Mouse (Mus musculus): ENCODE data around the gene Cdc6. TPM values are rescaled to one million over a fixed set of nuclear protein-coding genes. Genes with fewer than 3 reads are reported as not detected.

Gene Cdc6
- polyA plus RNA-seq, 1 experiment from 2014 or later = 21.1 TPM

GRCm38 (mm10) chr11:98924633-98925175 lies 17.1 kb downstream of the Cdc6 start:
- no peak for ATAC-seq (ENCODE audit: extremely low read depth, insufficient number of reproducible peaks, low FRiP score, low TSS enrichment)
- 64% methylated on average over 5 of the region's 5 CpGs for WGBS
- H3K4me3 ChIP-seq = no peak overlapping the region
- H3K36me3 ChIP-seq = peaks cover 23% of the 10 kb centered on the region
- no peaks in the 10 kb centered on the region for H3K27me3 ChIP-seq (replicated peaks)
- H3K27ac ChIP-seq (replicated peaks) = peak overlapping the region; percentile 75
- peak overlapping the region; percentile 47 for H3K4me2 ChIP-seq
- peak overlapping the region; percentile 69; the same call in 1 of the 2 replicates for H3K9ac ChIP-seq
- H3K9me3 ChIP-seq = no peaks in the 10 kb centered on the region
- H3K4me1 ChIP-seq = peaks cover 69% of the 10 kb centered on the region

GRCm38 (mm10) chr11:98925265-98925721 lies 17.7 kb downstream of the Cdc6 start:
- ATAC-seq (ENCODE audit: extremely low read depth, insufficient number of reproducible peaks, low FRiP score, low TSS enrichment) = no peak

GRCm38 (mm10) chr11:98925868-98926311 lies 18.3 kb downstream of the Cdc6 start:
- Histone ChIP-seq H3K27ac (replicated peaks) (peak overlapping the region; percentile 75), H3K4me1 (peaks cover 81% of the 10 kb centered on the region), H3K27me3 (replicated peaks) (no peaks in the 10 kb centered on the region), H3K4me3 (no peak overlapping the region), H3K9me3 (no peaks in the 10 kb centered on the region), H3K9ac (peak overlapping the region; percentile 69), H3K4me2 (peak overlapping the region; percentile 47), H3K36me3 (peaks cover 11% of the 10 kb centered on the region)
- no peak for ATAC-seq (ENCODE audit: extremely low read depth, insufficient number of reproducible peaks, low FRiP score, low TSS enrichment)
- WGBS = 12% methylated on average over 12 of the region's 12 CpGs

More at GRCm38 (mm10) chr11:98925265-98925721, 17.7 kb downstream of the Cdc6 start:
- H3K9ac ChIP-seq = peak overlapping the region; percentile 69
- H3K27ac ChIP-seq (replicated peaks) = peak overlapping the region; percentile 75
- H3K4me3 ChIP-seq = no peak overlapping the region
- H3K27me3 ChIP-seq (replicated peaks) = no peaks in the 10 kb centered on the region
- 27% methylated on average over 10 of the region's 10 CpGs for WGBS
- peak overlapping the region; percentile 47 for H3K4me2 ChIP-seq
- H3K4me1 ChIP-seq = peaks cover 75% of the 10 kb centered on the region
- H3K9me3 ChIP-seq = no peaks in the 10 kb centered on the region
- H3K36me3 ChIP-seq = peaks cover 17% of the 10 kb centered on the region

- peak overlapping the region; percentile 69 for H3K9ac ChIP-seq
- ATAC-seq (ENCODE audit: extremely low read depth, insufficient number of reproducible peaks, low FRiP score, low TSS enrichment) = no peak
- H3K27ac ChIP-seq (replicated peaks) = peak overlapping the region; percentile 75
- 61% methylated on average over 7 of the region's 7 CpGs for WGBS
- no peaks in the 10 kb centered on the region for H3K27me3 ChIP-seq (replicated peaks)
- no peak overlapping the region for H3K4me3 ChIP-seq
- H3K9me3 ChIP-seq = no peaks in the 10 kb centered on the region
- 0 out of 2 replicates have a peak, but pooled peaks cover 5% of the 10 kb centered on the region for H3K36me3 ChIP-seq
- H3K4me2 ChIP-seq = 0 out of 2 replicates have a peak overlapping the region, but pooled peaks have one; percentile 47
- H3K4me1 ChIP-seq = peaks cover 88% of the 10 kb centered on the region
These were observed 19.0 kb downstream of the Cdc6 start for GRCm38 (mm10) chr11:98926553-98926952.

GRCm38 (mm10) chr11:98927438-98928076 lies 20.0 kb downstream of the Cdc6 start, which contains the start of gene Rara:
Gene Rara (plus strand): TSS chr11:98927818.
- Histone ChIP-seq H3K27me3 (replicated peaks) (no peaks in the 10 kb centered on the region), H3K4me1 (peaks cover 95% of the 10 kb centered on the region), H3K9ac (peak within 1 kb of the TSS; percentile 91), H3K4me2 (peak within 1 kb of the TSS; percentile 79), H3K9me3 (no peaks in the 10 kb centered on the region), H3K27ac (replicated peaks) (peak within 1 kb of the TSS; percentile 99), H3K4me3 (peak within 1 kb of the TSS; percentile 69), H3K36me3 (no peaks in the 10 kb centered on the region)
- 7% methylated on average over 21 of the region's 21 CpGs for WGBS
- no peak for ATAC-seq (ENCODE audit: extremely low read depth, insufficient number of reproducible peaks, low FRiP score, low TSS enrichment)

GRCm38 (mm10) chr11:98928186-98928893 lies 20.7 kb downstream of the Cdc6 start:
- no peaks in the 10 kb centered on the region for H3K27me3 ChIP-seq (replicated peaks)

GRCm38 (mm10) chr11:98929503-98929902 lies 21.9 kb downstream of the Cdc6 start:
- Histone ChIP-seq H3K4me1 (peaks cover 96% of the 10 kb centered on the region), H3K9ac (peak overlapping the region; percentile 91), H3K36me3 (peaks cover 9% of the 10 kb centered on the region; the same call in 1 of the 2 replicates), H3K4me2 (peak overlapping the region; percentile 79), H3K27me3 (replicated peaks) (no peaks in the 10 kb centered on the region), H3K4me3 (peak overlapping the region; percentile 69), H3K9me3 (no peaks in the 10 kb centered on the region), H3K27ac (replicated peaks) (peak overlapping the region; percentile 99)
- 9% methylated on average over 9 of the region's 9 CpGs for WGBS
- no peak for ATAC-seq (ENCODE audit: extremely low read depth, insufficient number of reproducible peaks, low FRiP score, low TSS enrichment)

More at GRCm38 (mm10) chr11:98928186-98928893, 20.7 kb downstream of the Cdc6 start:
- H3K9me3 ChIP-seq = no peaks in the 10 kb centered on the region
- peak overlapping the region; percentile 69 for H3K4me3 ChIP-seq
- peak overlapping the region; percentile 79 for H3K4me2 ChIP-seq
- H3K4me1 ChIP-seq = peaks cover 95% of the 10 kb centered on the region
- H3K36me3 ChIP-seq = no peaks in the 10 kb centered on the region
- no peak for ATAC-seq (ENCODE audit: extremely low read depth, insufficient number of reproducible peaks, low FRiP score, low TSS enrichment)
- H3K27ac ChIP-seq (replicated peaks) = peak overlapping the region; percentile 99
- 8% methylated on average over 12 of the region's 12 CpGs for WGBS
- H3K9ac ChIP-seq = peak overlapping the region; percentile 91

- Histone ChIP-seq H3K9me3 (no peaks in the 10 kb centered on the region), H3K9ac (peak overlapping the region; percentile 91), H3K4me2 (peak overlapping the region; percentile 79), H3K36me3 (peaks cover 15% of the 10 kb centered on the region), H3K4me1 (peaks cover 95% of the 10 kb centered on the region), H3K4me3 (peak overlapping the region; percentile 69), H3K27ac (replicated peaks) (peak overlapping the region; percentile 99), H3K27me3 (replicated peaks) (no peaks in the 10 kb centered on the region; the same call in 1 of the 2 replicates)
- WGBS = 18% methylated on average over 7 of the region's 7 CpGs
- no peak for ATAC-seq (ENCODE audit: extremely low read depth, insufficient number of reproducible peaks, low FRiP score, low TSS enrichment)
These were observed 22.6 kb downstream of the Cdc6 start for GRCm38 (mm10) chr11:98930127-98930601.

- peak overlapping the region; percentile 99 for H3K27ac ChIP-seq (replicated peaks)
- H3K4me1 ChIP-seq = peaks cover 95% of the 10 kb centered on the region
- WGBS = 8% methylated on average over 10 of the region's 10 CpGs
- no peaks in the 10 kb centered on the region for H3K9me3 ChIP-seq
- H3K27me3 ChIP-seq (replicated peaks) = no peaks in the 10 kb centered on the region; the same call in 1 of the 2 replicates
- peak overlapping the region; percentile 16 for H3K4me3 ChIP-seq
- ATAC-seq (ENCODE audit: extremely low read depth, insufficient number of reproducible peaks, low FRiP score, low TSS enrichment) = peak; percentile 42; the same call in 1 of the 2 replicates
- H3K4me2 ChIP-seq = peak overlapping the region; percentile 79
- peaks cover 17% of the 10 kb centered on the region for H3K36me3 ChIP-seq
- peak overlapping the region; percentile 91 for H3K9ac ChIP-seq
These were observed 23.3 kb downstream of the Cdc6 start for GRCm38 (mm10) chr11:98930773-98931512.

GRCm38 (mm10) chr11:98931513-98932292 lies 24.1 kb downstream of the Cdc6 start:
- Histone ChIP-seq H3K9ac (peak overlapping the region; percentile 91), H3K36me3 (peaks cover 17% of the 10 kb centered on the region), H3K4me2 (peak overlapping the region; percentile 79), H3K9me3 (no peaks in the 10 kb centered on the region), H3K27me3 (replicated peaks) (no peaks in the 10 kb centered on the region; the same call in 1 of the 2 replicates), H3K4me3 (peak overlapping the region; percentile 16), H3K4me1 (peaks cover 95% of the 10 kb centered on the region), H3K27ac (replicated peaks) (peak overlapping the region; percentile 99)
- no peak for ATAC-seq (ENCODE audit: extremely low read depth, insufficient number of reproducible peaks, low FRiP score, low TSS enrichment)
- 12% methylated on average over 7 of the region's 7 CpGs for WGBS
